1 mouse cellular context compared by ENCODE assay signal in the genomic region with DNA sequence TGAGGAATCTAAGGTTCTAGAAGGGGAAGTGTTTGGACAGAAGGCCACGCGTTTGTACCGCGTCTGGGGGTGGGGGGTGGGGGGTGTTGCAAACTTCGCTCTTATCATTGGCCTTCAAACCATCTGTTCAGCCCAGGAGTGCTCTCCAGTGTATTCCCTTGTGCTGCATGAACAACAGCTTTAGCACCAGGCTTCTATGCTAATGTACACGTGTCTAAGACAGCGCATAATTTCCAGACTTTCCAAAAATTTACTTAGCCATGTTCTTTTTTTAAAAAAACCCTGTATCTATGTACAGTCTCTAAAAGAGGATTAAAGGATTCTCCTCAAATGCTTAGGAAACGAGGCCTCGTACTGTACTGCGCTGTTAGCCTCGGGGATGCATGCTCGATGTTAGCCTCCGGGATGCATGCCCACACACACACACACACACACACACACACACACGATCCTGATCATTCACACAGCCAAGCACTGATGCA.
TF ChIP-seq lines count a peak whose summit lies in the region.

No protein-coding gene starts in this region.

TF ChIP-seq in MEL, 35 proteins besides CTCF, POLR2A, EP300 and RAD21 (continued from another document):
- 0 out of 2 replicates have a peak, but pooled peaks have one; percentile 20 for TF ChIP-seq TCF12 (IDR thresholded peaks at IDR 0.05; ENCODE audit: low read depth, low read length)
- no peak for TF ChIP-seq CHD2 (IDR thresholded peaks at IDR 0.05; ENCODE audit: low read length)
TF ChIP-seq in MEL: peak in this region for 9.
